Mouse (Mus musculus): ENCODE results near the gene Pkp2. TPM values are rescaled to one million over a fixed set of nuclear protein-coding genes. Genes with fewer than 3 reads are reported as not detected.

The Pkp2 gene
- polyA plus RNA-seq, 1 experiment: 30.0 TPM

GRCm38 (mm10) chr16:16244711-16245110 is 31.6 kb downstream of the Pkp2 start:
- H3K36me3 ChIP-seq (ENCODE audit: control insufficient read depth, insufficient read depth): peaks cover 44% of the 10 kb centered on the region
- H3ac ChIP-seq (ENCODE audit: control insufficient read depth, insufficient read length, low read depth): no peak overlapping the region
- H3K4me3 ChIP-seq (ENCODE audit: insufficient read depth, poor library complexity, severe bottlenecking): no peak overlapping the region
- H3K27me3 ChIP-seq (ENCODE audit: control insufficient read depth, insufficient read depth, insufficient read length): no peaks in the 10 kb centered on the region
- H3K79me2 ChIP-seq (ENCODE audit: control insufficient read depth, insufficient read depth): no peaks in the 10 kb centered on the region
- TF ChIP-seq MAX (IDR thresholded peaks at IDR 0.05) (no peak), MYOD1 (IDR thresholded peaks at IDR 0.05; ENCODE audit: control insufficient read depth, insufficient read length, low read depth) (no peak), USF1 (IDR thresholded peaks at IDR 0.05; ENCODE audit: low read depth) (no peak), CTCF (IDR thresholded peaks at IDR 0.05; ENCODE audit: control insufficient read depth, insufficient read depth, insufficient read length) (no peak), CEBPB (IDR thresholded peaks at IDR 0.05; ENCODE audit: low read depth) (no peak), MYOG (IDR thresholded peaks at IDR 0.05; ENCODE audit: control insufficient read depth, extremely low read depth, insufficient read length) (no peak), FOSL1 (IDR thresholded peaks at IDR 0.05; ENCODE audit: insufficient read depth, low read length, poor library complexity, severe bottlenecking) (no peak)
- H3K79me3 ChIP-seq (ENCODE audit: low read depth): no peaks in the 10 kb centered on the region

- Histone ChIP-seq H3K79me3 (ENCODE audit: low read depth) (no peaks in the 10 kb centered on the region), H3K79me2 (ENCODE audit: control insufficient read depth, insufficient read depth) (no peaks in the 10 kb centered on the region), H3K27me3 (ENCODE audit: control insufficient read depth, insufficient read depth, insufficient read length) (no peaks in the 10 kb centered on the region), H3K4me3 (ENCODE audit: insufficient read depth, poor library complexity, severe bottlenecking) (no peak overlapping the region), H3K36me3 (ENCODE audit: control insufficient read depth, insufficient read depth) (peaks cover 33% of the 10 kb centered on the region), H3ac (ENCODE audit: control insufficient read depth, insufficient read length, low read depth) (no peak overlapping the region)
- TF ChIP-seq USF1 (IDR thresholded peaks at IDR 0.05; ENCODE audit: low read depth) (no peak), MYOD1 (IDR thresholded peaks at IDR 0.05; ENCODE audit: control insufficient read depth, insufficient read length, low read depth) (no peak), MYOG (IDR thresholded peaks at IDR 0.05; ENCODE audit: control insufficient read depth, extremely low read depth, insufficient read length) (no peak), CEBPB (IDR thresholded peaks at IDR 0.05; ENCODE audit: low read depth) (no peak), MAX (IDR thresholded peaks at IDR 0.05) (no peak), FOSL1 (IDR thresholded peaks at IDR 0.05; ENCODE audit: insufficient read depth, low read length, poor library complexity, severe bottlenecking) (no peak), CTCF (IDR thresholded peaks at IDR 0.05; ENCODE audit: control insufficient read depth, insufficient read depth, insufficient read length) (no peak)
Measured at GRCm38 (mm10) chr16:16250470-16250869, 37.4 kb downstream of the Pkp2 start.

GRCm38 (mm10) chr16:16253326-16254074 is 40.4 kb downstream of the Pkp2 start:
- Histone ChIP-seq H3K4me3 (ENCODE audit: insufficient read depth, poor library complexity, severe bottlenecking) (no peak overlapping the region), H3K79me3 (ENCODE audit: low read depth) (no peaks in the 10 kb centered on the region), H3ac (ENCODE audit: control insufficient read depth, insufficient read length, low read depth) (no peak overlapping the region), H3K36me3 (ENCODE audit: control insufficient read depth, insufficient read depth) (peaks cover 22% of the 10 kb centered on the region), H3K79me2 (ENCODE audit: control insufficient read depth, insufficient read depth) (no peaks in the 10 kb centered on the region), H3K27me3 (ENCODE audit: control insufficient read depth, insufficient read depth, insufficient read length) (no peaks in the 10 kb centered on the region)
- TF ChIP-seq CEBPB (IDR thresholded peaks at IDR 0.05; ENCODE audit: low read depth): no peak

GRCm38 (mm10) chr16:16255217-16255616 is 42.1 kb downstream of the Pkp2 start:
- Histone ChIP-seq H3K79me3 (ENCODE audit: low read depth) (no peaks in the 10 kb centered on the region), H3K36me3 (ENCODE audit: control insufficient read depth, insufficient read depth) (peaks cover 29% of the 10 kb centered on the region), H3ac (ENCODE audit: control insufficient read depth, insufficient read length, low read depth) (no peak overlapping the region), H3K27me3 (ENCODE audit: control insufficient read depth, insufficient read depth, insufficient read length) (no peaks in the 10 kb centered on the region), H3K4me3 (ENCODE audit: insufficient read depth, poor library complexity, severe bottlenecking) (no peak overlapping the region), H3K79me2 (ENCODE audit: control insufficient read depth, insufficient read depth) (no peaks in the 10 kb centered on the region)
- TF ChIP-seq USF1 (IDR thresholded peaks at IDR 0.05; ENCODE audit: low read depth) (no peak), MAX (IDR thresholded peaks at IDR 0.05) (no peak), MYOG (IDR thresholded peaks at IDR 0.05; ENCODE audit: control insufficient read depth, extremely low read depth, insufficient read length) (no peak), CEBPB (IDR thresholded peaks at IDR 0.05; ENCODE audit: low read depth) (no peak), CTCF (IDR thresholded peaks at IDR 0.05; ENCODE audit: control insufficient read depth, insufficient read depth, insufficient read length) (no peak), MYOD1 (IDR thresholded peaks at IDR 0.05; ENCODE audit: control insufficient read depth, insufficient read length, low read depth) (no peak), FOSL1 (IDR thresholded peaks at IDR 0.05; ENCODE audit: insufficient read depth, low read length, poor library complexity, severe bottlenecking) (no peak)

- Histone ChIP-seq H3K36me3 (ENCODE audit: control insufficient read depth, insufficient read depth) (peaks cover 29% of the 10 kb centered on the region), H3K4me3 (ENCODE audit: insufficient read depth, poor library complexity, severe bottlenecking) (no peak overlapping the region), H3K79me3 (ENCODE audit: low read depth) (no peaks in the 10 kb centered on the region), H3K79me2 (ENCODE audit: control insufficient read depth, insufficient read depth) (no peaks in the 10 kb centered on the region), H3ac (ENCODE audit: control insufficient read depth, insufficient read length, low read depth) (no peak overlapping the region), H3K27me3 (ENCODE audit: control insufficient read depth, insufficient read depth, insufficient read length) (no peaks in the 10 kb centered on the region)
- TF ChIP-seq FOSL1 (IDR thresholded peaks at IDR 0.05; ENCODE audit: insufficient read depth, low read length, poor library complexity, severe bottlenecking): no peak
- TF ChIP-seq MAX (IDR thresholded peaks at IDR 0.05): no peak
- TF ChIP-seq CTCF (IDR thresholded peaks at IDR 0.05; ENCODE audit: control insufficient read depth, insufficient read depth, insufficient read length): no peak
- no peak for TF ChIP-seq MYOD1 (IDR thresholded peaks at IDR 0.05; ENCODE audit: control insufficient read depth, insufficient read length, low read depth)
- no peak for TF ChIP-seq USF1 (IDR thresholded peaks at IDR 0.05; ENCODE audit: low read depth)
- TF ChIP-seq MYOG (IDR thresholded peaks at IDR 0.05; ENCODE audit: control insufficient read depth, extremely low read depth, insufficient read length): no peak
- TF ChIP-seq CEBPB (IDR thresholded peaks at IDR 0.05; ENCODE audit: low read depth): no peak
Measured at GRCm38 (mm10) chr16:16255874-16256273, 42.8 kb downstream of the Pkp2 start.

GRCm38 (mm10) chr16:16256672-16257071 is 43.6 kb downstream of the Pkp2 start:
- Histone ChIP-seq H3K79me2 (ENCODE audit: control insufficient read depth, insufficient read depth) (no peaks in the 10 kb centered on the region), H3K4me3 (ENCODE audit: insufficient read depth, poor library complexity, severe bottlenecking) (no peak overlapping the region), H3ac (ENCODE audit: control insufficient read depth, insufficient read length, low read depth) (no peak overlapping the region), H3K27me3 (ENCODE audit: control insufficient read depth, insufficient read depth, insufficient read length) (no peaks in the 10 kb centered on the region), H3K79me3 (ENCODE audit: low read depth) (no peaks in the 10 kb centered on the region), H3K36me3 (ENCODE audit: control insufficient read depth, insufficient read depth) (peaks cover 28% of the 10 kb centered on the region)
- TF ChIP-seq FOSL1 (IDR thresholded peaks at IDR 0.05; ENCODE audit: insufficient read depth, low read length, poor library complexity, severe bottlenecking) (no peak), MYOD1 (IDR thresholded peaks at IDR 0.05; ENCODE audit: control insufficient read depth, insufficient read length, low read depth) (no peak), MYOG (IDR thresholded peaks at IDR 0.05; ENCODE audit: control insufficient read depth, extremely low read depth, insufficient read length) (no peak), CEBPB (IDR thresholded peaks at IDR 0.05; ENCODE audit: low read depth) (no peak), MAX (IDR thresholded peaks at IDR 0.05) (no peak), CTCF (IDR thresholded peaks at IDR 0.05; ENCODE audit: control insufficient read depth, insufficient read depth, insufficient read length) (no peak), USF1 (IDR thresholded peaks at IDR 0.05; ENCODE audit: low read depth) (no peak)

All from C2C12 (cell line).